Mouse (Mus musculus) cortical plate, adult 2 months (tissue): ENCODE measurements around the gene Myl12a. TPM values are rescaled to one million over a fixed set of nuclear protein-coding genes. Genes with fewer than 3 reads are reported as not detected.
A peak's percentile ranks its signal among the peaks of the same experiment; 100 is the strongest.

Source experiments
- H3K27ac ChIP-seq: fragments of 200-500 bp; 2 replicates; pipeline ENCODE4 v1.5.1; 2012; ENCODE audit warnings: low read length, control low read depth, inconsistent platforms; ENCODE audit not compliant: insufficient read depth
- H3K4me1 ChIP-seq: fragments of 200-500 bp; 2 replicates; pipeline ENCODE4 v1.6.1; 2011; ENCODE audit warnings: low read length; ENCODE audit not compliant: control insufficient read depth, insufficient read depth
- H3K4me3 ChIP-seq: fragments of 200-500 bp; 2 replicates; pipeline ENCODE4 v1.5.1; 2011; ENCODE audit warnings: mild to moderate bottlenecking, low read length, control low read depth; ENCODE audit not compliant: insufficient read depth
- CTCF ChIP-seq: fragments of 200-500 bp; IDR thresholded peaks from 2 replicates; pipeline ENCODE4 v1.5.1; 2011; ENCODE audit warnings: mild to moderate bottlenecking, control low read depth, low read length; ENCODE audit not compliant: insufficient read depth; ENCODE audit errors: extremely low read depth
- POLR2A ChIP-seq: fragments of 200-500 bp; IDR thresholded peaks from 2 replicates; pipeline ENCODE4 v1.6.1; 2011; ENCODE audit warnings: mild to moderate bottlenecking, low read length, control low read depth; ENCODE audit not compliant: insufficient read depth; ENCODE audit errors: extremely low read depth
- polyA plus RNA-seq: library from polyadenylated mRNA; depleted of rRNA; stranded (reverse); fragments of >200 nt; gene quantifications from 2 replicates; pipeline ENCODE4 v1.2.3, GENCODE M21; 2012

Myl12a gene
- polyA plus RNA-seq, 1 experiment = 47.1 TPM

DNA sequence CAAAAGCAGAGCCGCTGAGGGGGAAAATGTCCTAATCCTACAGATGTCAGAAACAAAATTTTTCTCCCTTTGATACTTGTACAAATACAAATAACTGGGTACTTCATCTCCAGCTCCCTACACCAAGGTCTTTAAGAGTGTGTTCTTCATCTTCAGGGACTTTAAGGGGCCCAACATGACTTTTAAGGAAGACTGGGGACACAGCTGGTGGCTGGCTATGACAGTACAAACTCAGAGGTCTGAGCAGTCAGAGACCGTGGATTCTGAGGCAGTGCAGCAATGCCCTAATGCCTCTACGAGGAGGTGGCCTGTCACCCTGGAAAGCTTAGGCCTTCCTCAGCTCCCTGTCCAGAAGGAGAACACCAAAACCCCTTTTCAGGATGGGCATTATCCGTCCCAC is 434 bp upstream of the Myl12a start:
- H3K4me3 ChIP-seq = no peak overlapping the region; the same call in 1 of the 2 replicates
- no peaks in the 10 kb centered on the region for H3K4me1 ChIP-seq
- H3K27ac ChIP-seq = no peak overlapping the region
- TF ChIP-seq CTCF (no peak), POLR2A (no peak)

DNA sequence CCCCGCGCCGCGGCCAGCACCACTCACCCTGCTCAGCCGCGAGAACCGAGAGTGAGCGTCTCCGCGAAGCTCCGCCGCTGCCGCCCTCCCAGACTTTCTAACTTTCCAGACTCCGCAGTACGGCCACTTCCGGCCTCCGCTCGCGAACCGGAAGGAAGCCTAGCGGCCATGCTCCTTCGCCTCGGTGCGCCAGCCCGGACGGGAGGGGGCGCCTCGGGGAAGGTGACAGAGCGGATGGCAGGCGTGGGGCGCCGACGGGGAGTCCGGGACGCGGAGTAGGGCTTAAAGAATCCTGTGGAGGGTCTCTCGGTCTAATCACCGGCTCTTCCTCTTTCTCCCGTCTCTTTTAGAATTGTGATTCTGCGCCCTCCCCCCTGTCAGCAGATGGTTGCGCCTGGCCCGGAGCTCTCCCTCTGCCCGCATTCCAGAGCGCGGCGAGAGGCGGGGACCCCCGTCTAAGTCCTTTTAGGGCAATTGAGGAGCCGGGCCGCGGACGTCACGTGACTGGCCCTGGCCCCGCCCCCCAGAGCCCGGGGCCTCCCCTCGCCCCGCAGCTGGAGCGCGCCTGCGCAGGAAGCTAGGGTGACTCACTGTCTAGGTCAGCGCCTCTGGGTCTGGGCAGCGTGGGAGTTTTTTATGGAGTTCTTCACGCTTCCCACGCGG is 466 bp downstream of the Myl12a start, which contains the start of gene Myom1:
Gene Myom1 (plus strand): TSS at position 553 of the 663 bp plus-strand sequence.
- TF ChIP-seq CTCF (no peak), POLR2A (peak; percentile 59)
- H3K4me3 ChIP-seq = peak within 1 kb of the TSS; percentile 55
- peak within 1 kb of the TSS; percentile 100 for H3K27ac ChIP-seq
- no peaks in the 10 kb centered on the region for H3K4me1 ChIP-seq

GRCm38 (mm10) chr17:71001699-71002080 is 988 bp downstream of the Myl12a start:
- no peaks in the 10 kb centered on the region for H3K4me1 ChIP-seq
- H3K4me3 ChIP-seq = peak overlapping the region; percentile 55
- TF ChIP-seq CTCF (no peak), POLR2A (no peak)
- H3K27ac ChIP-seq = peak overlapping the region; percentile 100

DNA sequence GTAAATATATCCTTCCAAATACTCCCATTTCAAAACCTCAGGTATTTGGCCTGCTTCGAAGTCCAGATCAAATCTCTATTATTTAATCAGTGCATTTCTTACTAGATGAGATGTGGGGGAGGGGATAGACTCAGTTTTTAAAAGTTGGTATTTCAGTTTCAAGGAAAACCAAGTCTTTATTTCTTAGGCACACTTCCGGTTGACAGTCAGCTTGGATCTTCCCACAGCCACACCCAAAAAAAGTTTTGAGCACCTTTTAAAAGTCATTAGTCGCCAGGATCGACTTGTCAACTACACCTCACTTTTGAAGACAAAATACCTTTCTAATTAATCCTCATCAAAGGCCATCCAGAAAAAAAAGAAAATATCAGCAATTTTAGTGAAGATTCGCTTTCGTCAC is 1.6 kb downstream of the Myl12a start:
- no peak for TF ChIP-seq CTCF
- TF ChIP-seq POLR2A = no peak
- Histone ChIP-seq H3K4me1 (no peaks in the 10 kb centered on the region), H3K4me3 (peak overlapping the region; percentile 55; the same call in 1 of the 2 replicates), H3K27ac (no peak overlapping the region)

GRCm38 (mm10) chr17:71000255-71000654 is 2.4 kb downstream of the Myl12a start:
- Histone ChIP-seq H3K27ac (no peak overlapping the region), H3K4me1 (no peaks in the 10 kb centered on the region), H3K4me3 (no peak overlapping the region)
- TF ChIP-seq CTCF (no peak), POLR2A (no peak)

DNA sequence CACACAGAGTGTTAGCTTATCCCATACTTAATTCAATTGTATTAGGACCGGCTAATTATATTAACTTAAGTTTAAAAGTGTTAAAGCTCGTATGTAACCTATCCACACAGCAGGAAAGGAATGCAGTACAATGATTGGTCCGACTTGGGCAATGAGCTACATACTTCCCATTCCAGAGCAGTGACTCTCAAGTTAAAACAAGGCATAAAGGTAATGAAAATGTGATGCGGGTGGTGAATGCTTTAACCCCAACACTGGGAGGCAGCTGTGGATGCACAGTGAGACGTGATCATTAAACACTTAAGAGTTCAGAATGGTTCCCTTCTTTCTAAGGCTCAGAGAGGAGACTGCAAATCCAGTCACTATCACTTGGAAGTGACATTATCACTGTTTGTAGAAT is 3.5 kb downstream of the Myl12a start:
- H3K4me3 ChIP-seq = no peak overlapping the region
- TF ChIP-seq POLR2A (no peak), CTCF (no peak)
- H3K27ac ChIP-seq = no peak overlapping the region
- H3K4me1 ChIP-seq = no peaks in the 10 kb centered on the region

DNA sequence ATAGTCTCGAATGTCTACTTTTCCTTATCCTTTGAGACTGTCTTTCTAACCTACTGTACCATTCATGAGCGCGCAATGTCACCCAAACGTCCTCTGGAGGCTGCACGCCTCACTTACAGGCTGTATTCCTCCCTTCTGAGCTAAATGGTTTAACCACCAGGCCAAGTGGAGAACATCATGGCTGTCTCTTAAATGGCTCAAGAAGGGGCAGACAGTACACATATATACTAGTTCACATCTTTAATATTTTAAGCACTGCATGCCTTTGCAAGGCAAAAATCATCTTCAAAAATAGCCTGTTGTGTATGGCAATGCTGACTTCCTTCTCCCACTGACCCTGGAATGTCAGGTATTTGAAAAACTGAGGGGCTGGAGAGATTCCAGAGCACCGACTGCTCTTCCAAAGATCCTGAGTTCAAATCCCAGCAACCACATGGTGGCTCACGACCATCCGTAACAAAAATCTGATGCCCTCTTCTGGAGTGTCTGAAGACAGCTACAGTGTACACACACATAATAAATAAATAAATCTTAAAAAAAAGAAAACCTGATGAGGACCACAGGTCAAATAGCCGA is 4.2 kb downstream of the Myl12a start:
- Histone ChIP-seq H3K4me3 (no peak overlapping the region), H3K4me1 (no peaks in the 10 kb centered on the region), H3K27ac (no peak overlapping the region)
- TF ChIP-seq CTCF = no peak
- no peak for TF ChIP-seq POLR2A

- Histone ChIP-seq H3K4me3 (no peak overlapping the region), H3K27ac (no peak overlapping the region), H3K4me1 (no peaks in the 10 kb centered on the region)
- TF ChIP-seq CTCF (no peak), POLR2A (no peak)
These were observed 4.8 kb downstream of the Myl12a start for GRCm38 (mm10) chr17:70997836-70998235.

DNA sequence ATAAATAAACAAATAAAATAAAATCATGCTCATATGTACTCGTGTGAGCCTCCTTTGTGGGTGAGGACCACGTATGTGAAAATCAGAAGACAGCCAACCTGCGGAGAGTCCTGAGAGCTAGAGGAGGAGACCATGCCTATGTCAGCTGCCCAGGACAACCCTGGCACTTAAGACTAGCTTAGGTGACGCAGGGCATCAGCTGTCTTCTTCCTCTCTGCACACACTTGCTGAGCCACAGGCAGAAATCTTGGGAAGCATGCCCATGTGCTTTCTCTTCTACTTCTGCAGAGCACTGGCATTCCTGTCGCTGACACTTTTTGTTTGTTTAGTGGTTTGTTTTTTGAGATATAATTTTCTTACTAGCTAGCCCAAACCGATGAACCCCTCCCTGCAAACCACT is 7.1 kb downstream of the Myl12a start:
- Histone ChIP-seq H3K4me3 (no peak overlapping the region), H3K27ac (no peak overlapping the region), H3K4me1 (no peaks in the 10 kb centered on the region)
- TF ChIP-seq POLR2A (no peak), CTCF (no peak)

DNA sequence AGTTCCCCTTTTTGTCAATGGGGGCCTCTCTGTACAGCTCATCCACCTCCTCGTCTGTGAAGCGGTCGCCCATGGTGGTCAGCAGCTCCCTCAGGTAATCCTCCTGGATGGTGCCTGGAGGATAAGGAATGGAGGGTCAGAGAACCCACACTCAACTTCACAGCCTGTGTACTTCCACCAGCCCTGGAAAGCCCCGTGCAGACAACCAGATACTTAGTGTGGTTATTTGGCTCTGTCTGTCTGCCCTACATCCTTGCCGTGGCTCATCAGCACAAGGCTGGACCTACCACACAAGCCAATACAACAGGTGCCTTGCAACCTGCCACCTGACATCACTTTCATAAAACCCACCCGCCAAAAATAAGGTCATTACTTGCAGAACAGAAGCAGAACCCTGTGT is 8.0 kb downstream of the Myl12a start:
- TF ChIP-seq CTCF (no peak), POLR2A (no peak)
- Histone ChIP-seq H3K4me1 (no peaks in the 10 kb centered on the region), H3K4me3 (no peak overlapping the region), H3K27ac (no peak overlapping the region)

DNA sequence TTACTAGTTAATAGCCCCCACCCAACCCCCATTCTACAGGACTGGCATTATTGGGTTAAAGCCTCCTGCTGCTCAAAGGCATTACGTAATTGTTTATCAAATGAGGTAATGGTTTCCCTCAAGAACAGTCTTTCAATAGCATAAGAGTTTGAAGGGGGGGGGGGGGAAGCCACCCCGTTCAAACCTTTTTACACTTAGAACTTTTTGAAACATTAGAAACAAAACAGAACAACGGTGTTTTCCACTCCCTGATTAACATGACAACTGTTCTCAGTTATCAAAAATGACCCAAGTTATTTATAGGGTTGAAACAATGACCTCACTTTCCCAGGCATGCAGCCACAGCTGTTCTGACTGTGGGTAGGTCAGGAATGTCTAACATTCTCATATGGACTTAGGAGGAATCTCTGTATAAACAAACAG is 9.3 kb downstream of the Myl12a start:
- no peak for TF ChIP-seq CTCF
- TF ChIP-seq POLR2A = no peak
- no peak overlapping the region for H3K27ac ChIP-seq
- no peak overlapping the region for H3K4me3 ChIP-seq
- peaks cover 4% of the 10 kb centered on the region; the same call in 1 of the 2 replicates for H3K4me1 ChIP-seq
